Mouse (Mus musculus): ENCODE measurements around the gene Gpx3. TPM values are rescaled to one million over a fixed set of nuclear protein-coding genes. Genes with fewer than 3 reads are reported as not detected.

Gpx3 gene
- polyA plus RNA-seq, 1 experiment from 2014 or later = 26.5 TPM

- 92% methylated on average over 3 of the region's 3 CpGs for WGBS
- ATAC-seq (replicated peaks) = no peak
- Histone ChIP-seq H3K4me1 (no peaks in the 10 kb centered on the region), H3K4me2 (no peak overlapping the region), H3K36me3 (replicated peaks) (peaks cover 12% of the 10 kb centered on the region), H3K9ac (no peak overlapping the region), H3K27me3 (replicated peaks) (no peaks in the 10 kb centered on the region), H3K27ac (no peak overlapping the region), H3K9me3 (no peaks in the 10 kb centered on the region), H3K4me3 (no peak overlapping the region)
Measured at GRCm38 (mm10) chr11:54922488-54922887, 20.2 kb downstream of the Gpx3 start.

GRCm38 (mm10) chr11:54924145-54924544 is 21.9 kb downstream of the Gpx3 start:
- Histone ChIP-seq H3K27ac (no peak overlapping the region), H3K36me3 (replicated peaks) (0 out of 2 replicates have a peak, but pooled peaks cover 12% of the 10 kb centered on the region), H3K9me3 (no peaks in the 10 kb centered on the region), H3K4me3 (no peak overlapping the region), H3K4me2 (no peak overlapping the region), H3K4me1 (no peaks in the 10 kb centered on the region), H3K9ac (no peak overlapping the region), H3K27me3 (replicated peaks) (no peaks in the 10 kb centered on the region)
- ATAC-seq (replicated peaks) = no peak
- 92% methylated on average over 14 of the region's 14 CpGs for WGBS

GRCm38 (mm10) chr11:54927346-54928140 is 25.3 kb downstream of the Gpx3 start:
- H3K4me3 ChIP-seq = no peak overlapping the region
- no peak for ATAC-seq (replicated peaks)
- no peak overlapping the region for H3K9ac ChIP-seq
- H3K27ac ChIP-seq = no peak overlapping the region
- H3K4me2 ChIP-seq = no peak overlapping the region
- H3K27me3 ChIP-seq (replicated peaks) = no peaks in the 10 kb centered on the region
- 0 out of 2 replicates have a peak, but pooled peaks cover 13% of the 10 kb centered on the region for H3K36me3 ChIP-seq (replicated peaks)
- no peaks in the 10 kb centered on the region for H3K9me3 ChIP-seq
- WGBS = 80% methylated on average over 14 of the region's 14 CpGs
- 0 out of 2 replicates have a peak, but pooled peaks cover 2% of the 10 kb centered on the region for H3K4me1 ChIP-seq

- Histone ChIP-seq H3K4me2 (no peak overlapping the region), H3K4me3 (no peak overlapping the region), H3K9me3 (no peaks in the 10 kb centered on the region), H3K4me1 (0 out of 2 replicates have a peak, but pooled peaks cover 2% of the 10 kb centered on the region), H3K36me3 (replicated peaks) (0 out of 2 replicates have a peak, but pooled peaks cover 13% of the 10 kb centered on the region), H3K27me3 (replicated peaks) (no peaks in the 10 kb centered on the region), H3K27ac (no peak overlapping the region), H3K9ac (no peak overlapping the region)
- ATAC-seq (replicated peaks) = no peak
- 92% methylated on average over 3 of the region's 3 CpGs for WGBS
Measured at GRCm38 (mm10) chr11:54928219-54928618, 26.0 kb downstream of the Gpx3 start.

GRCm38 (mm10) chr11:54928886-54929285 is 26.6 kb downstream of the Gpx3 start:
- no peak overlapping the region for H3K27ac ChIP-seq
- ATAC-seq (replicated peaks) = no peak
- H3K9ac ChIP-seq = no peak overlapping the region

GRCm38 (mm10) chr11:54929290-54929689 is 27.0 kb downstream of the Gpx3 start:
- 94% methylated on average over 6 of the region's 6 CpGs for WGBS
- H3K4me2 ChIP-seq = no peak overlapping the region
- H3K4me3 ChIP-seq = no peak overlapping the region
- no peaks in the 10 kb centered on the region for H3K27me3 ChIP-seq (replicated peaks)
- H3K9me3 ChIP-seq = no peaks in the 10 kb centered on the region
- H3K9ac ChIP-seq = no peak overlapping the region
- H3K36me3 ChIP-seq (replicated peaks) = peaks cover 13% of the 10 kb centered on the region; the same call in 1 of the 2 replicates
- H3K4me1 ChIP-seq = 0 out of 2 replicates have a peak, but pooled peaks cover 2% of the 10 kb centered on the region
- no peak for ATAC-seq (replicated peaks)
- no peak overlapping the region for H3K27ac ChIP-seq

More at GRCm38 (mm10) chr11:54928886-54929285, 26.6 kb downstream of the Gpx3 start:
- H3K4me1 ChIP-seq = 0 out of 2 replicates have a peak, but pooled peaks cover 2% of the 10 kb centered on the region
- no peak overlapping the region for H3K4me2 ChIP-seq
- no peaks in the 10 kb centered on the region for H3K27me3 ChIP-seq (replicated peaks)
- H3K36me3 ChIP-seq (replicated peaks) = peaks cover 13% of the 10 kb centered on the region; the same call in 1 of the 2 replicates
- no peak overlapping the region for H3K4me3 ChIP-seq
- no peaks in the 10 kb centered on the region for H3K9me3 ChIP-seq
- WGBS = 84% methylated on average over 7 of the region's 7 CpGs

GRCm38 (mm10) chr11:54929744-54930143 is 27.5 kb downstream of the Gpx3 start:
- H3K9me3 ChIP-seq = no peaks in the 10 kb centered on the region
- H3K36me3 ChIP-seq (replicated peaks) = peaks cover 13% of the 10 kb centered on the region; the same call in 1 of the 2 replicates
- 88% methylated on average over 8 of the region's 8 CpGs for WGBS
- H3K4me2 ChIP-seq = no peak overlapping the region
- H3K9ac ChIP-seq = no peak overlapping the region
- ATAC-seq (replicated peaks) = no peak
- H3K4me3 ChIP-seq = no peak overlapping the region
- H3K27ac ChIP-seq = no peak overlapping the region
- H3K27me3 ChIP-seq (replicated peaks) = no peaks in the 10 kb centered on the region
- H3K4me1 ChIP-seq = 0 out of 2 replicates have a peak, but pooled peaks cover 2% of the 10 kb centered on the region

- Histone ChIP-seq H3K36me3 (replicated peaks) (peaks cover 13% of the 10 kb centered on the region; the same call in 1 of the 2 replicates), H3K27me3 (replicated peaks) (no peaks in the 10 kb centered on the region), H3K27ac (no peak overlapping the region), H3K9ac (no peak overlapping the region), H3K9me3 (no peaks in the 10 kb centered on the region), H3K4me3 (no peak overlapping the region), H3K4me2 (no peak overlapping the region), H3K4me1 (0 out of 2 replicates have a peak, but pooled peaks cover 2% of the 10 kb centered on the region)
- 69% methylated on average over 7 of the region's 7 CpGs for WGBS
- no peak for ATAC-seq (replicated peaks)
Measured at GRCm38 (mm10) chr11:54930318-54930979, 28.2 kb downstream of the Gpx3 start.

- Histone ChIP-seq H3K4me2 (no peak overlapping the region), H3K9ac (no peak overlapping the region), H3K27ac (no peak overlapping the region), H3K4me1 (peaks cover 7% of the 10 kb centered on the region; the same call in 1 of the 2 replicates), H3K9me3 (no peaks in the 10 kb centered on the region), H3K36me3 (replicated peaks) (peaks cover 10% of the 10 kb centered on the region; the same call in 1 of the 2 replicates), H3K27me3 (replicated peaks) (no peaks in the 10 kb centered on the region), H3K4me3 (no peak overlapping the region)
- 63% methylated on average over 5 of the region's 5 CpGs for WGBS
- no peak for ATAC-seq (replicated peaks)
Measured at GRCm38 (mm10) chr11:54931405-54932093, 29.3 kb downstream of the Gpx3 start.

- no peaks in the 10 kb centered on the region for H3K27me3 ChIP-seq (replicated peaks)
- H3K9ac ChIP-seq = no peak overlapping the region
- no peaks in the 10 kb centered on the region for H3K9me3 ChIP-seq
- H3K27ac ChIP-seq = no peak overlapping the region
- no peak overlapping the region for H3K4me2 ChIP-seq
- peaks cover 7% of the 10 kb centered on the region; the same call in 1 of the 2 replicates for H3K4me1 ChIP-seq
- no peak for ATAC-seq (replicated peaks)
- no peak overlapping the region for H3K4me3 ChIP-seq
- peaks cover 10% of the 10 kb centered on the region; the same call in 1 of the 2 replicates for H3K36me3 ChIP-seq (replicated peaks)
- whole genome bisulfite sequencing = 94% methylated on average over 6 of the region's 6 CpGs
Measured at GRCm38 (mm10) chr11:54932540-54932939, 30.3 kb downstream of the Gpx3 start.

- Histone ChIP-seq H3K4me2 (no peak overlapping the region), H3K36me3 (replicated peaks) (peaks cover under 1% of the 10 kb centered on the region; the same call in 1 of the 2 replicates), H3K4me3 (no peak overlapping the region), H3K27ac (no peak overlapping the region), H3K27me3 (replicated peaks) (no peaks in the 10 kb centered on the region), H3K4me1 (peaks cover 7% of the 10 kb centered on the region; the same call in 1 of the 2 replicates), H3K9me3 (no peaks in the 10 kb centered on the region), H3K9ac (no peak overlapping the region)
- no peak for ATAC-seq (replicated peaks)
- 92% methylated on average over 7 of the region's 7 CpGs for WGBS
Measured at GRCm38 (mm10) chr11:54934198-54934597, 31.9 kb downstream of the Gpx3 start.

Data from midbrain, embryonic 15.5 days (tissue).